Mouse (Mus musculus) retina, postnatal 7 days (tissue): ENCODE data around the gene Tufm.

Experiments used
- DNase-seq: peaks from one replicate; pipeline ENCODE4 v3.0.0-alpha.2; 2012; ENCODE audit warnings: low read depth, low spot score

Tufm gene

GRCm38 (mm10) chr7:126499416-126499815 lies 12.3 kb downstream of the Tufm start:
- no peak for DNase-seq

GRCm38 (mm10) chr7:126501684-126502022 lies 14.5 kb downstream of the Tufm start:
- DNase-seq: no peak

GRCm38 (mm10) chr7:126502023-126502741 lies 15.0 kb downstream of the Tufm start:
- peak; percentile 88 for DNase-seq

GRCm38 (mm10) chr7:126502751-126503150 lies 15.6 kb downstream of the Tufm start:
- DNase-seq: no peak

GRCm38 (mm10) chr7:126503273-126503878 lies 16.2 kb downstream of the Tufm start, which contains the start of gene Atxn2l:
TSS of gene Atxn2l (minus strand) at chr7:126503437.
- peak; percentile 98 for DNase-seq

- no peak for DNase-seq
These were observed 17.8 kb downstream of the Tufm start for GRCm38 (mm10) chr7:126504913-126505312.

GRCm38 (mm10) chr7:126507126-126507778 lies 20.1 kb downstream of the Tufm start:
- DNase-seq: no peak

GRCm38 (mm10) chr7:126511287-126511686 lies 24.1 kb downstream of the Tufm start:
- no peak for DNase-seq

GRCm38 (mm10) chr7:126518261-126518941 lies 31.2 kb downstream of the Tufm start:
- DNase-seq: no peak

GRCm38 (mm10) chr7:126519513-126519912 lies 32.4 kb downstream of the Tufm start:
- DNase-seq: no peak

GRCm38 (mm10) chr7:126523316-126523715 lies 36.2 kb downstream of the Tufm start:
- no peak for DNase-seq

- DNase-seq: peak; percentile 38
These were observed 41.0 kb downstream of the Tufm start for GRCm38 (mm10) chr7:126528166-126528577.

GRCm38 (mm10) chr7:126533434-126533833 lies 46.3 kb downstream of the Tufm start:
- DNase-seq: no peak

- DNase-seq: no peak
These were observed 48.6 kb downstream of the Tufm start for GRCm38 (mm10) chr7:126535766-126536165.

GRCm38 (mm10) chr7:126536466-126536865 lies 49.3 kb downstream of the Tufm start:
- no peak for DNase-seq

GRCm38 (mm10) chr7:126537820-126538585 lies 50.8 kb downstream of the Tufm start:
- DNase-seq: no peak
